Mouse (Mus musculus): ENCODE data around the gene Grxcr1. TPM values are rescaled to one million over a fixed set of nuclear protein-coding genes. Genes with fewer than 3 reads are reported as not detected.

Gene Grxcr1
- polyA plus RNA-seq (2017; shearing (Covaris generic)): not detected

GRCm38 (mm10) chr5:68031744-68032143 is at the start of gene Grxcr1:
Grxcr1 (plus strand) TSS chr5:68031835.

Other genes starting within 250 kb of the Grxcr1 start
- 55.0 TPM for gene Atp8a1, start 184.4 kb upstream of the Grxcr1 start, polyA plus RNA-seq (2017; shearing (Covaris generic))
- gene Gm5108, start 90.2 kb upstream of the Grxcr1 start, polyA plus RNA-seq (2017; shearing (Covaris generic)): not detected
- not detected for gene Gm21905, start 85.4 kb upstream of the Grxcr1 start, polyA plus RNA-seq (2017; shearing (Covaris generic))